Mouse (Mus musculus) thymus, adult 2 months (tissue): ENCODE measurements around the gene Pick1. TPM values are rescaled to one million over a fixed set of nuclear protein-coding genes. Genes with fewer than 3 reads are reported as not detected.

Source experiments
- DNase-seq: peaks from one replicate; pipeline ENCODE4 v3.0.0; 2021
- H3K27ac ChIP-seq: fragments of 200-500 bp; 2 replicates; pipeline ENCODE4 v1.5.1; 2012; ENCODE audit warnings: low read length, control low read depth; ENCODE audit not compliant: control insufficient read depth, insufficient read depth
- H3K27me3 ChIP-seq: fragments of 200-500 bp; 2 replicates; pipeline ENCODE4 v1.6.1; 2012; ENCODE audit warnings: mild to moderate bottlenecking, low read length, moderate library complexity, mixed read lengths; ENCODE audit not compliant: control insufficient read depth, insufficient read depth
- H3K36me3 ChIP-seq: fragments of 200-500 bp; 2 replicates; pipeline ENCODE4 v1.6.1; 2012; ENCODE audit warnings: mild to moderate bottlenecking, low read length, moderate library complexity; ENCODE audit not compliant: control insufficient read depth, insufficient read depth
- H3K4me1 ChIP-seq: fragments of 200-500 bp; replicated peaks from 2 replicates; pipeline ENCODE4 v1.6.1; 2012; ENCODE audit warnings: low read length; ENCODE audit not compliant: control insufficient read depth, insufficient read depth
- H3K4me3 ChIP-seq: fragments of 200-500 bp; 2 replicates; pipeline ENCODE4 v1.5.1; 2012; ENCODE audit warnings: mild to moderate bottlenecking, low read length, control low read depth, moderate library complexity; ENCODE audit not compliant: control insufficient read depth, insufficient read depth
- CTCF ChIP-seq: fragments of 200-500 bp; IDR thresholded peaks from 2 replicates; pipeline ENCODE4 v1.5.1; 2012; ENCODE audit warnings: mild to moderate bottlenecking, control low read depth, low read length, moderate library complexity, borderline replicate concordance; ENCODE audit not compliant: control insufficient read depth, poor library complexity, insufficient read depth; ENCODE audit errors: extremely low read depth
- POLR2A ChIP-seq: fragments of 200-500 bp; IDR thresholded peaks from 2 replicates; pipeline ENCODE4 v1.6.1; 2012; ENCODE audit warnings: mild to moderate bottlenecking, low read length, control low read depth, moderate library complexity; ENCODE audit not compliant: control insufficient read depth, poor library complexity, insufficient read depth; ENCODE audit errors: extremely low read depth
- WGBS: fragments of 180-500 bp; shearing (Covaris S2); methylation state at CpG from one replicate; pipeline ENCODE4 v1.1.7; 2018; 5-methylcytosine and 5-hydroxymethylcytosine counted together
- polyA plus RNA-seq: library from polyadenylated mRNA; depleted of rRNA; stranded (reverse); fragments of >200 nt; gene quantifications from 2 replicates; pipeline ENCODE4 v1.2.3, GENCODE M21; 2012

Gene Pick1
- polyA plus RNA-seq, 1 experiment: 27.1 TPM

GRCm38 (mm10) chr15:79245321-79245720 lies 16.3 kb downstream of the Pick1 start:
- 67% methylated on average over 3 of the region's 3 CpGs for WGBS
- TF ChIP-seq CTCF: no peak
- no peak for TF ChIP-seq POLR2A
- Histone ChIP-seq H3K27me3 (no peaks in the 10 kb centered on the region), H3K36me3 (no peaks in the 10 kb centered on the region), H3K27ac (no peak overlapping the region), H3K4me1 (peaks cover 8% of the 10 kb centered on the region), H3K4me3 (no peak overlapping the region)
- no peak for DNase-seq

- no peak for DNase-seq
- no peaks in the 10 kb centered on the region for H3K36me3 ChIP-seq
- peaks cover 18% of the 10 kb centered on the region for H3K27me3 ChIP-seq
- no peak overlapping the region for H3K4me3 ChIP-seq
- H3K4me1 ChIP-seq: peaks cover 6% of the 10 kb centered on the region
- no peak overlapping the region for H3K27ac ChIP-seq
- no peak for TF ChIP-seq CTCF
- no peak for TF ChIP-seq POLR2A
- WGBS: 95% methylated on average over 2 of the region's 2 CpGs
These were observed 21.3 kb downstream of the Pick1 start for GRCm38 (mm10) chr15:79250236-79250635.

GRCm38 (mm10) chr15:79251168-79251567 lies 22.2 kb downstream of the Pick1 start:
- no peaks in the 10 kb centered on the region for H3K4me1 ChIP-seq
- 67% methylated on average over 7 of the region's 7 CpGs for WGBS
- TF ChIP-seq POLR2A (no peak), CTCF (no peak)
- no peak overlapping the region for H3K4me3 ChIP-seq
- no peaks in the 10 kb centered on the region for H3K36me3 ChIP-seq
- DNase-seq: no peak
- H3K27me3 ChIP-seq: peaks cover 18% of the 10 kb centered on the region
- no peak overlapping the region for H3K27ac ChIP-seq

- Histone ChIP-seq H3K36me3 (no peaks in the 10 kb centered on the region), H3K27me3 (peaks cover 18% of the 10 kb centered on the region), H3K27ac (no peak overlapping the region), H3K4me3 (no peak overlapping the region), H3K4me1 (no peaks in the 10 kb centered on the region)
- TF ChIP-seq POLR2A (no peak), CTCF (no peak)
- 6% methylated on average over 61 of the region's 61 CpGs for WGBS
- no peak for DNase-seq
These were observed 23.0 kb downstream of the Pick1 start for GRCm38 (mm10) chr15:79251781-79252491.

- WGBS: 47% methylated on average over 24 of the region's 24 CpGs
These were observed 23.6 kb downstream of the Pick1 start for GRCm38 (mm10) chr15:79252580-79252979.

GRCm38 (mm10) chr15:79254661-79255060 lies 25.7 kb downstream of the Pick1 start, which contains the start of gene Slc16a8:
Slc16a8 (minus strand) TSS chr15:79254761.
- TF ChIP-seq CTCF: no peak
- no peak for TF ChIP-seq POLR2A
- Histone ChIP-seq H3K4me3 (no peak within 1 kb of the TSS), H3K27me3 (peaks cover 18% of the 10 kb centered on the region), H3K36me3 (no peaks in the 10 kb centered on the region), H3K4me1 (no peaks in the 10 kb centered on the region), H3K27ac (no peak within 1 kb of the TSS)
- WGBS: 74% methylated on average over 3 of the region's 3 CpGs
- DNase-seq: no peak

More at GRCm38 (mm10) chr15:79252580-79252979, 23.6 kb downstream of the Pick1 start:
- no peak for DNase-seq
- TF ChIP-seq CTCF: no peak
- no peak for TF ChIP-seq POLR2A
- H3K4me1 ChIP-seq: no peaks in the 10 kb centered on the region
- H3K36me3 ChIP-seq: no peaks in the 10 kb centered on the region
- H3K4me3 ChIP-seq: no peak overlapping the region
- peaks cover 18% of the 10 kb centered on the region for H3K27me3 ChIP-seq
- H3K27ac ChIP-seq: no peak overlapping the region
